Mouse (Mus musculus) T-helper 17 cell (primary cell): ENCODE data around the gene Tnnt3.

ENCODE experiments used
- in situ Hi-C, 2 experiments: fragments of 300-600 bp; cut with MboI, MseI; formaldehyde crosslinking; loops; 1 replicate in 1 of 2; 2 replicates in 1 of 2; pipeline ENCODE4 v1.15.1; 2025; ENCODE audit warnings: high pct_unique_total_duplicates in 2 of 2

Gene Tnnt3

GRCm38 (mm10) chr7:142533059-142533855 lies 34.6 kb downstream of the Tnnt3 start:
- in situ Hi-C loops: loop anchor here in 1 of 2 experiments (10.0 kb wide), 1 partner anchor 472 kb away; the partner anchor contains the start of gene Tspan32

DNA sequence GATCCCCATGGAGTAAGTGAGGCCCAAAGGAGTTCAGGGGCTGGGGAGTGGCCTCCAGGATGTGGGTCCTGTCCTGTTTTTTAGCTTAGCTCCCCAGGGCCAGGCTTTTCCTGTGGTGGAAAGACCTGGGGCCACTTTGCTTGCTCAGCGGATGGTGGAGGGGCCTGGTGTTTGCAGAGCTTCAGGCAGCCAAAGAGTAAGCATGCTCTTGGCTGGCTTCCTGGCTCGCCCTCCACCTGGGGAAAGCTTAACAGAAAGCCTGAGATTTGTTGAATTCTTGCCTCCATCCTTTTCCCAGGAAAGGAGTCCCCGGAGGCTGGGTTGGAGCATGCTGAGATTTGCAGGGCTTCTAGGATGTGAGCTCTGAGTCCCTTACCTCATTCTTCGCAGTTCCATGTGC lies 36.5 kb downstream of the Tnnt3 start:
- in situ Hi-C loops: loop anchor here in 1 of 2 experiments (10.0 kb wide), 1 partner anchor 470 kb away; the partner anchor contains the start of gene Tspan32

- in situ Hi-C loops: loop anchor here in 1 of 2 experiments (10.0 kb wide), 1 partner anchor 469 kb away; the partner anchor contains the start of gene Tspan32
These were observed 37.2 kb downstream of the Tnnt3 start for GRCm38 (mm10) chr7:142535832-142536231.

DNA sequence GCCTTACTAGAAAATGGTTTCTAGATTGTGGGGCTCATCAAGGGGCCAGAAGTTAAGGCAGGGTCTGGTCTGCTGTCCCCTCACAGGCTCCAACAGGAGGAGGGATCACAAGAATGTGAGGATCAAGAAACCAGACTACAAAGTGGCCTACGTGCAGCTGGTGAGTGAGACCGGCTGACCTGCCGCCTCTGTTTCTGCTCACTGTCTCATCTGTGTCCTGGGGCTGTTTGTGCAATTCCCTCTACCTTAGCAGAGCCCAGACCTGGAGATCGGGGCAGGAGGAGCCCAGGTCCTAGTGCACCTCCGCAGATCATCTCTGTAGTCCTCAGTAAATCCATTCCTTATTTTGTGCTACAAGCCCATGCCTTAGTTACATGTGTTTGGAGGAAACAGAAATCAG lies 38.5 kb downstream of the Tnnt3 start:
- in situ Hi-C loops: loop anchor here in 1 of 2 experiments (10.0 kb wide), 1 partner anchor 468 kb away; the partner anchor contains the start of gene Tspan32

- in situ Hi-C loops: loop anchor here in 1 of 2 experiments (10.0 kb wide), 1 partner anchor 467 kb away; the partner anchor contains the start of gene Tspan32
These were observed 39.2 kb downstream of the Tnnt3 start for GRCm38 (mm10) chr7:142537879-142538278.

- in situ Hi-C loops: loop anchor here in 1 of 2 experiments (10.0 kb wide), 1 partner anchor 467 kb away; the partner anchor contains the start of gene Tspan32
These were observed 39.7 kb downstream of the Tnnt3 start for GRCm38 (mm10) chr7:142538291-142538690.

DNA sequence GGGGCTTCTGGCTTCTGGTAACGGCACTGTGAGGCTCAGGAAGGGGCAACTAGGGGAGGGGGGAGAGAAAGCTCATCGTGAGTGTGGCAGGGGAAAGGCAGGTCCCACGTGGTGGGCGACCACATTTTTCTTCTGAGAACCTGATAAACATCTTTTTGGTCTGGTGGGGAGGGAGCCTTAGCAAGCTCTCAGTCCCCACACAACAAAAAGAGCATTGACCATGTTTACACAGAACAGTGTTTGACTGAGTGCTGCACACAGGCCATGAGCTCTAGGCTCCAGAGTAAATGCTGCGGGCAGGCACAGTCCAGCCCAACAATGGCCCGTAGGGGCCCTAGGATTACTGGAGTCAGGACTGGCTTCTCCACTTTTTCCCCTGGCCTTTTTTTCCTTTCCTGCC lies 40.1 kb downstream of the Tnnt3 start:
- in situ Hi-C loops: loop anchor here in 1 of 2 experiments (10.0 kb wide), 1 partner anchor 466 kb away; the partner anchor contains the start of gene Tspan32

DNA sequence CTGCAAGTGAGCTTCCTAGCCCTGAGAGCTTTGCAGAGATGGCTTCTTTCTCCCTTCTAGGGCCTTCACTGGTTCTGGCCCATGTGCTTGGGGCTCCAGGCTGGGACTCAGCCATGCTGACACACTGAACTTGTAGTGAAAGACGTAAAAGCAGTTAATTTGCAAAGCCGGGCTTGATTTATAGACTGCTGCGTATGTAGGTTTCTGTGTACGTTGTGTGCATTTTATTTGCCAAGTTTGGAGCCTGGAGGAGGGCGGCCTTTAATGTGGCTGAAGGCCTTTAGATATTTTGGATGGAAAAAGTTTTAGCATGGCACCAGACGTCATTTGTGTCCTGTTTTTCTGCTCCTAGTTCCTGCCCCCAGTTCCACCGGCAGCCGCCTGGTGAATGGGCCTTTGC lies 41.2 kb downstream of the Tnnt3 start:
- in situ Hi-C loops: loop anchor here in 1 of 2 experiments (10.0 kb wide), 1 partner anchor 465 kb away; the partner anchor contains the start of gene Tspan32

DNA sequence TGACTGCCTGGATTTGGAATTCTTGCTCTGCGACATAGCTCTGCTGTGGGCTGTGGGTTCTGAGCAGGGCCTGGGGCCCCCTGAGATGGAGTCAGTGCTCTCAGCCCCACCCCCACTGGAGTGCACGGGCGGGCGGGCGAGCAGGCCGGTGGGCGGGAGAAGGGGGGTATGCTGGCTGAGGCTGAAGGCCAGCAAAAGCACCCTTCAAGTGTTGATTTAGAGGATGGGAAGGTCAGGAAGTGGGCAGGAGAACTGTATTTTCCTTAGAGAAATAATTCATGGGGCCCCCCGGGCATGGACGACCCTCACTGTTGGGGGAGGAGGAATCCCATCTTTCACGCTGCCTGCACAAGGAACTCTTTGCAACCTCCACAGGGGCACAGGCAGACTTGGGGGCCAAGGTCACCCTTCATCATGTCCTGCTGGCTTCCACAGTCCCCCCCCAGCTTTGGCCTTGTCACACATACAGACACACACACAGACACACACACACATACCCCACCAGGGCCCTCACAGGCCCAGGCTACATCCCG lies 44.2 kb downstream of the Tnnt3 start:
- in situ Hi-C loops: no loop called here

DNA sequence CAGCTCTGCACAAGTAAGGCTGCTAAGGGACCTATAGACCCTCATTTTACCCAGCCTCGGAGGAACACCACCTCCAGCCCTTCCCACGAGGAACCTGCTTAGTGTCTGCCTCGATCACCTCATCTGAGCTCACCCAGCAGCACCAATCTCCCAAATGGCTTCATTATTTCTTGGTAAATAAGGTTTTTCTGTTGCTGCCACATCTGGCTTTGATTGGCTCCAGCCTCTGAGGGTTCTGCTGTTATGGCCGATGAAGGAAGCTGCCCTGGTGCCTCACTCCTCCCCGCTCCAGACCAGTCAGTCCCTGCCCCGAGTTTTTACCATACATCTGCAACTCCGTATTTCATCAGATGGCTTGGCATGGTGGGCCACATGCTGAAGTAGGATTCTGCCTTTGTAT lies 47.3 kb downstream of the Tnnt3 start:
- in situ Hi-C loops: no loop called here

DNA sequence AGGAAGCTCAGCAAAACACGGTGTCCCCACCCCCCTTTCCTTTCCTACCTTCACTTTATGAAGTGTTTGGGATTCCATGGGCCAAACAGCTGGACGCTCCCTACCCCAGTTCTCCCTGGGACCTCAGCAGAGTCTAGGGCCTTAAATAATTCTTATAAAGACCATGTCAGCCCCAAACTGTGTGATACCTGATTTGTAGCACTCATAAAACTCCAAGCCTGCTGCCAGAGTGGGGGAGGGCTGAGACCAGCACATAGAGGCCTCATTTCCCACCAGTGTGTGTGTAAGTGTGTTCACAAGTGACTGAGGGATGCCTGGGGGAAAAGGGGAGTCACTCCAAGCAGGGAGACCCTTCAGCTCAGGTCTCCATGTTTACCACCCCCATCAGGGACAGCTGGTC lies 49.2 kb downstream of the Tnnt3 start:
- in situ Hi-C loops: no loop called here

DNA sequence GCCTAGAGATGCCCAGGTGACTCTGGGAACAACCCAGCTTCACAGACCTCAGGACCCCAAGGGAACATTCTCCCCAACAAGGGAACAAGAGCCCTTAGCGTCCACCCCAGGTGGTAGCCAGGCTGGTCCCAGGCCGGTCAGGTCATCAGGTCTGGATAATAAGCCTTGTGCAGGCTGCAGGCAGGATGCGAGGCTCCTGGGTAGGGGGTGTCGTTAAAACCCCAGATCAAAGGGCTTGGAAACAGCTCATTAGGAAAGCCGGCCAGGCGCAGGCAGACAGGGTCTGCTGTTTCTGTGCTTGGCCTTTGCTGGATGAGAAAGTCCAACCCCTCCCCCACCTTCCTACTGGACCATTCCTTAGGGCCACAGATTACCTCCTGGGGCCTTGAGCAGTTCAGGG lies 50.1 kb downstream of the Tnnt3 start:
- in situ Hi-C loops: no loop called here

- in situ Hi-C loops: no loop called here
These were observed 51.5 kb downstream of the Tnnt3 start for GRCm38 (mm10) chr7:142549941-142550763.

DNA sequence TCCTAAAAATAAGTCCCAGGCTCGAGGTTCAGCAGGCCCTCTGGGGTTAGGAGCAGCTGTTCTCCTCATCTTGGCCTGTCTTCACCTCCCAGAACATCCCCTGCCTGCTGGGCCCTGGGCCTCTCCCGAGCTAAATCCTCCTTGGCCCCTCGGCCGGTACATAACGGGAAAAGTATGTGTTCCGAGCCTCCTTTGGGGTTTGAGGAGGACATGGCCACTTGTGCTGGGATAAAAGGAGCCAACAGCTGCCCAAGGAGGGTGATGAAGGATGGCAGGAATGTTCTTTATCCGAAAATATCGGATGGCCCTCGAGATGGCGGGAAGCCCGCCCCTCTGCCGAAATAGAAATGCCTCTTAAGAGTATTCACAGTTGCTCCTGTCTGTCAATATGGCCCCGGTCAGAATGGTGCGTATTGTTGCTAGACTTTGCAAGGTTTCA lies 52.3 kb downstream of the Tnnt3 start:
- in situ Hi-C loops: no loop called here

GRCm38 (mm10) chr7:142551691-142552090 lies 53.1 kb downstream of the Tnnt3 start:
- in situ Hi-C loops: no loop called here

GRCm38 (mm10) chr7:142552591-142553416 lies 54.2 kb downstream of the Tnnt3 start:
- in situ Hi-C loops: no loop called here

- in situ Hi-C loops: no loop called here
These were observed 55.0 kb downstream of the Tnnt3 start for GRCm38 (mm10) chr7:142553417-142554335.

- in situ Hi-C loops: no loop called here
These were observed 56.0 kb downstream of the Tnnt3 start for GRCm38 (mm10) chr7:142554625-142555024.

DNA sequence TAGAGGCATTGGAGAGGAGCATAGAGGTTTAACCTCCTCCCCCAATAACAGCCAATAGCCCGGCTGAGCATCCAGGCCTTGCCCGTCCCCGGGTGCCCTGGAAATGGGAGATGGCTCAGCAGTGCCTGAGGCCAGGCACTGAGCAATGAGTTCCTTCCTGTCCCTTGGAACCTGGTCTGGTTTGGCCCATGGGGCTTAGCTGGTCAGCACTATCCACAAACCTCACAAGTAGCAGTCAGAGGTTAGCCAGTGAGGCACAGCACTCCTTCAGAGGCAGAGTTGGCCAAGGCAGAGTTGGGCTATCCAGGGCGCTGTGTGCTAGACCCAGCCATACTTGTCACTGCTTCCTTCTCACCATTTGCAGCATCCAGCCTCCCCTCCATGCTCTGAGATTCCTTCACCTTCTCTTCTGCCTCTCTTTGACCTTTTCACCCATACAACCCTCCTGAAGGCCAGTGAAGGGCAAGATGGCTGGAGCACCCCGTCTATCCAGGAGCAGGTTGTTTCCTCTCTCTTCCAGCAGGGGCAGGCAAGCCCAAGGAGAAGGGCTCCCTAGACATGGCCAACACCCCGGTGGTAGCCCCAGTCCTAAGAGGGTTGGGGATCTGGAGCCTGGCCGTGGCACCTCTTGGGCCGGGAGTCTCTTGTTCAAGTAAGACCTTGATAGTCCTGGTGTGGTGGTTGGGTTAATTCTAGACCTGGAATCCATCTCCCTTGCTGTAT lies 56.9 kb downstream of the Tnnt3 start:
- in situ Hi-C loops: no loop called here
